Mouse (Mus musculus) heart, adult 8-10 months (tissue): ENCODE measurements around the gene Fcnb. TPM values are rescaled to one million over a fixed set of nuclear protein-coding genes. Genes with fewer than 3 reads are reported as not detected.
A peak's percentile ranks its signal among the peaks of the same experiment; 100 is the strongest.

Source experiments
- DNase-seq: peaks from one replicate; pipeline ENCODE4 v3.0.0; 2022; ENCODE audit warnings: low spot score
- total RNA-seq, 4 experiments: library from RNA; stranded (reverse); gene quantifications; 2 replicates each; pipeline ENCODE4 v1.2.4; 2022

Gene Fcnb
- total RNA-seq, result not detected

GRCm38 (mm10) chr2:28084768-28085167 is at the start of gene Fcnb:
Fcnb (minus strand) TSS chr2:28084885.
- no peak for DNase-seq

GRCm38 (mm10) chr2:28133833-28134232 is 49.1 kb upstream of the Fcnb start:
- no peak for DNase-seq

GRCm38 (mm10) chr2:28132117-28132516 is 47.4 kb upstream of the Fcnb start:
- no peak for DNase-seq

DNA sequence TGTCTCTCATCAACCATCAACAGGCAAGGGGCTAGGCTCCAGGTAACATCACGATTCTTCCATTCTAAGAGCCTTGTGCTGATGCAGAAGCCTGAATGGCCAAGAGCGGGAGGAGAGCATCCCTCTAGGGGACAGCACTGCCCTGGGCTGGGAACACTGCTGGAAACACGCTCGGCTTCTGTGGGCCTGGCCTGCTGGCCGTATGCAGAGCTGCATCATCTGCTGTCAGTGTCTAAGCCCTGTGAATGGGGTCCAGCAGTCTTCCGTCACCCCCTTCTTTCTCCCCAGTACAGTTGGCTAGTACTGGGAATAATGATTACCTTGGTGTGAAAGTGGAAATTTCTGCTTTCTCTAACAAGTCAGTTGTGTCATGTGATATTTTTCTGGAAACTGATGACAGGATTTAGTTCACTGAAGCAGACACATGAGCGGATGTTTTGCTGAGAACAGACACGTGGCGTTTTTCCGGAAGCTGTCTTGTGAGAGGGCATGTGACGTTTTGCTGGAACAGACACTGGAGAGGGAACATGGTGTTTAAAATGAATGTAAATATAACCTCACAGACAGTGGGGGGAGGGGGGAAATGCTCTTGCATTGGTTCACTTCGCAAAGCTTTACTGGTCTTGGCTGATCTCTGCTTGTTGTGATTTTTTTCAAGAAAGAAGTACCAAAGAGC is 42.2 kb upstream of the Fcnb start:
- peak; percentile 26 for DNase-seq

- DNase-seq, result peak; percentile 9
These were observed 39.2 kb upstream of the Fcnb start for GRCm38 (mm10) chr2:28123910-28124309.

- DNase-seq, result no peak
These were observed 36.6 kb upstream of the Fcnb start for GRCm38 (mm10) chr2:28121309-28121708.

GRCm38 (mm10) chr2:28120342-28120741 is 35.7 kb upstream of the Fcnb start:
- DNase-seq, result no peak

- DNase-seq, result no peak
These were observed 33.9 kb upstream of the Fcnb start for GRCm38 (mm10) chr2:28118518-28119116.

DNA sequence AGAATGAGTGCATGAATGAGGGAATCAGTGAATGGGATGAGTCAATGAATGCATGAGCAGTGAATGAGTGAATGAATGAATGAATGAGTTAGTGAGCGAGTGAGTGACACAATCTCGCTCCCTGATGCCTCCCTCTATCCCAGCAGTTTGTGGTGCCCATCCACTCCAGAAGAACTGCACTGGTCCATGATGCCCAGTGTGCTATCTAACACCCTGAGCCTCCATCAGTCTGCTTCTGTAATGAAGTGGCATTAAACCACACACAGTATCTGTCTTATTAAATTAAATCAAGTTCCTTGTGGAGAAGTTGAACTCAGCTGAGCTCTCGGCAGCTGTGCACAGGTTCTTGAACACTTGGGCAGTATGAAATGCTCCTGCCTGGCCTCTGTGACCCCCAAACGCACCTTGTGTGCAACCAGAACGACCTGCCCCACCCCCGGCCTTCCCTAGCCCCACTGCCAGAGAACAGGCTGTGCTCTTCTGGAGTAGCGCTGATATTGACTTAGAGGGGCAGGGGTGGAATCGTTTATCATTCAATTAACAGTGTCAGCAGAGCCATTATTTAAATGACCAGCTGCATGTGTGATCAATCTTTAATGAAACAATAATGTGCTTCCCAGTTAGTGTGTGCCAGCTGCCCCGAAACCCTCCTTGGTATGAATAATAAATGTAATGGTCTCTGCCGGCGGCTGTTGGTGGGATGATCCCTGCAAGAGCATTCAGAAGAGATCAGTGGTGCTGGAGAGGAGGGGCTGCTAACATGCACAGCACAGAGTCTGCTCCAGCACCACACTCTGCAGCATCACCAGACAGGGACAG is 33.0 kb upstream of the Fcnb start:
- DNase-seq, result no peak

DNA sequence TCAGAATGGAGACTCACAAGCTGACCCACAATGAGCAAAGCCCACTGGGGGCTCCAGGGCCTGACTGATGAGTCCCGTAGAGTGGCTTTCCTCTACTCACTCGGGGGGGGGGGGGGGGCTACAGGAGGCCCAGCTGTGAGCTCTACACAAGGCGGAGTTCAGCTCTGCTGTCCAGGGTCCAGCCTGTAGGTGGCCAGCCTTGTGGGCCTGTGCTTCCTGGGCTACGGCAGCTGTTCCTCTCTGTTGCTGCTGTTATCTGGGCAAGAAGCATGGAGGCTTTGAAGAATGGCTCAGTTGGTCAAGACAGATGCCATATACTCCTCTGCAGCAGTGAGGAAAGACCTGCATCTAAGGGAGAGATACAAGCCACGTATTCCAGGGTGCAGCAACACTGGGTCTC is 24.1 kb upstream of the Fcnb start:
- DNase-seq, result no peak

DNA sequence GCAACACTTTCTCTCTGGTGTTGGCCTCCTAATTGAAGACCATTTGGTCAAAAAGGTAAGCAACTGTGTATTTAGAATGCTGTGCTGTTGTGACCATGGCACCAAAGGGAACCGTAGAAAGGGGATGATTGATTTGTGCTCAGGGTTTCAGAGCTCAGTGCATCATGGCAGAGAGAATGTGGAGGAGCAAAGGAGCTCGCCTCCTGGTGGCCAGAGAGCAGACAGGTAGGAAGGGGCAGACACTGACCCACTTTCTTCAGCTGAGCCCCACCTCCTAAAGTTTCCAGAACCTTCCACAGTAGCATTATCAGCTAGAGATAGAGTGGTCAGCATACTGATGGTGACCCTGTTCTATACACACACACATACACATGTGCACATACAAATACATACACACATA is 21.3 kb upstream of the Fcnb start:
- no peak for DNase-seq

DNA sequence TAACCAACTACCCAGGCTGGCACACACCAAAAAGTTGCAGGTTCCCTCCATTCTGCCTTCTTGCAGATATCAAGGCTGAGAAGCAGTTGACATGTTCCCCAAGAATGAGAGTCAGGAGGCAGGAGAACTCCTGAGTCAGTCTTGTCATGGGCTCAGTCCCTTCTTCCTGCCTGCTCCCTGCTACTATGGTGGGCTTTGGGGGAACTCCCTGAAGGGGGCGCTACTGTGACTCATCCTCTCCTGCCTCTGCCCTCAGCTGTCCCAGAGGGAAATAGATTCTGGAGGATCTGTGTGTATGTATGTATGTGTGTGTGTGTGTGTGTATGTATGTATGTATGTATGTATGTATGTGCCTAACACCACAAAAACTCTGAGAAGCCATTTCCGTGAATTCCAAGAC is 19.0 kb upstream of the Fcnb start:
- no peak for DNase-seq

GRCm38 (mm10) chr2:28101892-28102291 is 17.2 kb upstream of the Fcnb start:
- no peak for DNase-seq

- DNase-seq, result no peak
These were observed 16.3 kb upstream of the Fcnb start for GRCm38 (mm10) chr2:28100796-28101483.

DNA sequence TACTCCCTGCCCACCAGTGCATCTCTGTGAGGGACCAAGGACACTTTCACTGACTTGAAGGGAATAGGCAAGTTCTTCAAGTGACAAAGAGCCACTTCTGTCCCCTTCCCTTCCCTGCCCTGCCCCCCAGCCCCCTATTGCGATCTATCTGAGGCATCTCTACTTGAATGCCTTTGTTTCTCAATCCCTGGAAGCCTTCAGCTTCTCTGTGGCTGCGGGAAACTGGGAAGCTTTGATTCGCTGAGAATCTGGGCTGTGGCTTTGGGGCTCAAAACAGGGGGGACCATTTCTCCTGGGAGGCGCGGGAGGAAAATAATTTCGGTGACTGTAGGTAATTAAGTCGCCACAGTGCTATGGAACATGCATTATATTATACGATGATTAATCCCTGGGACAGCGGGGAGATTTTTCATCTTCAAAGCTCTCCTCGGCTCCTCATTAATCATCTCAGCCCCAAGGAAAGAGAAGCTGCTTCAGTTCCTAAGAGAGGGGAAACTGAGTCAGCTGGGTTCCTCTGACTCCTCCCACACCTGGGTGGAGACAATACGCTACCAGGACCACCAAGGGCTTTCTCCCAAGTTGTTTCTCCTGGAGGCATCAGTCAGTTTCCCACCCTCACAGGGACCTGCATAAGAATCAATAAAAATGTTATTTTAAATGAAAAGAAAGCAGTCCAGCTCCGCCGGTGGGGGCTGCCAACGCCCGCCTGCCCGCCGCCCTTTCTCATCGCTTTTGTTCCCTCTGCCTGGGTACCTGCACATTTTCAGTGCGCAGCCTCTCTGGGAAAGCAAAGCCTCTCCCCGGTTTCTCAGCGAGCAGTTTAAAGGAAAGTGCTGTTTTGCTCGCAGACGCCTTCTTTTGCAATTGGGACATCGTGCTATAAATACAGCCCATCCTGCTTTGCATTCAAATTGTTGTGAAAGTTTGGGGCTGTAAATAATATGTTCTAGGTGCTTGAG is 14.1 kb upstream of the Fcnb start:
- no peak for DNase-seq

GRCm38 (mm10) chr2:28096751-28097309 is 12.1 kb upstream of the Fcnb start:
- DNase-seq, result no peak

- DNase-seq, result no peak
These were observed 7.4 kb upstream of the Fcnb start for GRCm38 (mm10) chr2:28092099-28092498.

DNA sequence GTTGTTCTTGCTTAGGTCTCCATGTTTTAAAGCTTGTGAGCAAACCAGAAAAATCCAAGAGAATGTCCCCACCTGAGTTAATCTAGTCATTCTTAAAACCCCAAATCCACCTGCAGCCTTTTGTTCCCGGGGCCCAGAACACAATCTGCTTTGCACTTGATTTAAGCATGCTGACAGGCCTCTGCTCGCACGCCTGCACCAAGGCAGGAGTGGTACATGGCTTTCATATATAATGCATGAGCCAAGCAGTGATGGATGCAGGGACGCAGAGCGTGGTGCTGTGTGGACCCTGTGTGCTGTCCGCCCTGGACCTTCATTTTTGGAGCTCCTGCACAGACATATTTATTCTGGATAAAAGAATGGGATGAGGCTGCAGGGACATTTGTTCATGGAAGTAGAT is 6.4 kb upstream of the Fcnb start:
- no peak for DNase-seq

DNA sequence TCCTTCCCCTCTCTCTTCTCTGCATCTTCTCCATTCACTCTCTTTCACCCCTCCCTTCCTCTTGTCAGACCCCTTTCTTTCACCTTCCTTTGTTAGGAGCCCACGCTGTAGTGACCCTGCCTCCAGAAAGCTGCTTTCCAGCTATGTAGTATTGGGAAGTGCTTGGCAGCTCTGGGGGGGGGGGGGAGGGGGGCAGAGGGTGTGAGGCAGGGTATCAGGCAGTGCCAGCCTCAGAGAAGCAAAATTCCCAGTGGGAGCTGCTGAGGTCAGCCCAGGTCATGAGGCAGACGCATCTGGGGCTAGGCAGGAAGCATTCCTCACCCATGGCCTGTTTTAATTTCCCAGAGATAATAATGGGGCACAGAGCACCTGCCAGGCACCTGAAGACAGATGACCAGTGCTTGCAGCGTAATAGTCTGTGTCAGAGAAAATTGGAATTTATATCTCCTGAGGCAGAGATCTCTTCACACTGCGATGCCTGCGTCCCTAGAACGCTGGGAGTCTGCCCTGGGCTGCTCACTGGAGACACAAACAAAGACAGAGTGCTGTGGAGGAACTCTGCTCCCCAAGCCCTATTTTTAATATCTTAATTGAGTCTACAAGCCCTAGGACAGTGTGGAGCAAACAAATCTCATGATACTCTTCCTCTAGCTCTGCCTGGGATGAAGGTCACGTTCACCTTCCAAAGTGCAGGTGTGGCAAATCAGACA is 5.8 kb upstream of the Fcnb start:
- DNase-seq, result no peak

DNA sequence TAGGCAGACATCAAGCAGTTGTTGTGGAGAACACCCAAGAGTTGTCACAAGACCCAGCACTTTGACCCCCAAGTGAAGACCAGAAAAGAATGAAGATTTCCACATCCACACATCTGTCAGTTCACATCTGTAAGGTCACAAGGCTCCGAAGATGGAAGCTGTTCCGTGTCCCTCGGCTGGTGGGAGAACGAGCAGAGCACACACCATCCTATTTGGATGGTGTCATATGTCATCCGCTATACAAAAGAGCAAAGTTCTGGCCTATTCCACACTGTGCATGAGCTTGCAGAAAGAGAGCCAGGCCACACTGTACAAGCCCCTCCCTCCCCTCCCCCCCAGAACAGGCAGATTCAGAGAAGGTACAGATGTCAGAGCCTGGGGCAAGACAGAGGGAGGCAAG is 4.4 kb upstream of the Fcnb start:
- DNase-seq, result no peak
